Mouse (Mus musculus) ovary, adult 18-20 months (tissue): ENCODE results near the gene Amigo3.
"Not testable (repeated sequence)": the region's sequence is repeated elsewhere in the genome, so short reads cannot be mapped to it uniquely, and the experiment has no call there.

Experiments
- DNase-seq: peaks from one replicate; pipeline ENCODE4 v3.0.0; 2022; ENCODE audit warnings: low spot score, mixed read lengths

Amigo3 gene

GRCm38 (mm10) chr9:108052885-108053664, at the start of gene Amigo3:
Gene Amigo3 (plus strand): TSS chr9:108053159.
- DNase-seq, result peak; percentile 91

GRCm38 (mm10) chr9:108003531-108003890, 49.4 kb upstream of the Amigo3 start:
- DNase-seq, result no peak

- DNase-seq, result no peak
Measured at GRCm38 (mm10) chr9:108008041-108008440, 44.9 kb upstream of the Amigo3 start.

- no peak for DNase-seq
Measured at GRCm38 (mm10) chr9:108010385-108010784, 42.6 kb upstream of the Amigo3 start.

- DNase-seq, result not testable (repeated sequence)
Measured at GRCm38 (mm10) chr9:108013577-108013976, 39.4 kb upstream of the Amigo3 start.

- no peak for DNase-seq
Measured at GRCm38 (mm10) chr9:108017127-108017526, 35.8 kb upstream of the Amigo3 start.

- no peak for DNase-seq
Measured at GRCm38 (mm10) chr9:108020741-108021140, 32.2 kb upstream of the Amigo3 start.

GRCm38 (mm10) chr9:108023216-108023615, 29.7 kb upstream of the Amigo3 start:
- no peak for DNase-seq

- no peak for DNase-seq
Measured at GRCm38 (mm10) chr9:108026584-108026983, 26.4 kb upstream of the Amigo3 start.

GRCm38 (mm10) chr9:108027867-108028266, 25.1 kb upstream of the Amigo3 start:
- DNase-seq, result no peak

- no peak for DNase-seq
Measured at GRCm38 (mm10) chr9:108032126-108032525, 20.8 kb upstream of the Amigo3 start.

- no peak for DNase-seq
Measured at GRCm38 (mm10) chr9:108035331-108036156, 17.4 kb upstream of the Amigo3 start.

GRCm38 (mm10) chr9:108044751-108045492, 8.0 kb upstream of the Amigo3 start:
- no peak for DNase-seq

GRCm38 (mm10) chr9:108046582-108046981, 6.4 kb upstream of the Amigo3 start:
- no peak for DNase-seq

- no peak for DNase-seq
Measured at GRCm38 (mm10) chr9:108047601-108048565, 5.1 kb upstream of the Amigo3 start.

- no peak for DNase-seq
Measured at GRCm38 (mm10) chr9:108048566-108048955, 4.4 kb upstream of the Amigo3 start.

- peak; percentile 96 for DNase-seq
Measured at GRCm38 (mm10) chr9:108049016-108049455, 3.9 kb upstream of the Amigo3 start, which contains the start of gene Gmppb. Gene Gmppb (plus strand): TSS chr9:108049242.

GRCm38 (mm10) chr9:108049561-108050251, 3.3 kb upstream of the Amigo3 start:
- no peak for DNase-seq

- no peak for DNase-seq
Measured at GRCm38 (mm10) chr9:108051184-108051930, 1.6 kb upstream of the Amigo3 start.

GRCm38 (mm10) chr9:108051931-108052220, 1.1 kb upstream of the Amigo3 start:
- DNase-seq, result no peak
